8 mouse cellular contexts compared by ENCODE assay signal in genomic region chr11:87426450-87427250, GRCm38 (mm10). TPM values are rescaled to one million over a fixed set of nuclear protein-coding genes. Genes with fewer than 3 reads are reported as not detected.
DNase-seq lines count a peak whose midpoint lies in the region; ATAC-seq lines count a peak whose summit lies in the region.

No protein-coding gene starts in this region.

- peak; percentile 46 for ATAC-seq in megakaryocyte, adult 5-6 weeks (ENCODE audit: poor library complexity, severe bottlenecking)

- peak; percentile 77 for DNase-seq in adipocyte (ENCODE audit: low spot score)
- peak; percentile 89 for DNase-seq in embryo, embryonic 10 days (ENCODE audit: low spot score)
- DNase-seq in gastrocnemius, postnatal 10 days, result peak; percentile 74
- peak; percentile 98 for DNase-seq in induced T-regulatory cell, adult 2 months (ENCODE audit: low read depth)
- peak; percentile 83 to 87 for DNase-seq in left cerebral cortex, adult 8-10 months (ENCODE audit: low spot score in 2 of 2)
- peak; percentile 82 for DNase-seq in right cerebral cortex, adult 18-20 months
- DNase-seq in urinary bladder, adult 2 months (ENCODE audit: low spot score), result peak; percentile 61

RNA-seq across cellular contexts. Expression of gene Tex14, which starts 21.8 kb away (rescaled TPM):
- total RNA-seq in gastrocnemius, postnatal 10 days (2021), result 1 to 10 TPM in 1 of 2 experiments, under 1 TPM in 1; 0.45 to 1.4 TPM
- total RNA-seq in left cerebral cortex, adult 8-10 months (2022), result 1 to 10 TPM in 1 of 4 experiments, under 1 TPM in 1, not detected in 2; 0.57 to 1.4 TPM
- total RNA-seq in megakaryocyte, adult 5-6 weeks (2015), result 0.13 and 0.43 TPM in 2 replicates
- total RNA-seq in megakaryocyte, adult 5-6 weeks (2017), result 0.15 and 1.1 TPM in 2 replicates
- 0.93 and 2.8 TPM in 2 replicates for polyA plus RNA-seq in urinary bladder, adult 2 months (2012; rRNA removed)

RNA-seq across cellular contexts. Expression of gene Rad51c, which starts 21.9 kb away (rescaled TPM):
- 1 to 10 TPM; 1.5 to 1.7 TPM for total RNA-seq in gastrocnemius, postnatal 10 days (2021)
- 1 to 10 TPM; 2.6 to 4.7 (median 4.0) TPM for total RNA-seq in left cerebral cortex, adult 8-10 months (2022)
- total RNA-seq in megakaryocyte, adult 5-6 weeks (2015), result 4.6 and 4.8 TPM in 2 replicates
- total RNA-seq in megakaryocyte, adult 5-6 weeks (2017), result 5.2 and 5.7 TPM in 2 replicates
- polyA plus RNA-seq in urinary bladder, adult 2 months (2012; rRNA removed), result 1.0 and 1.2 TPM in 2 replicates

Comparison
In these comparisons a context has a peak if more than half of its experiments do, and no peak if none do; other contexts are left out.
1. Peak in every context shown above with its lines: DNase-seq and ATAC-seq.